Mouse (Mus musculus) embryo, embryonic 11 days (tissue): ENCODE data around the gene Nde1.

ENCODE experiments used
- DNase-seq: peaks from one replicate; pipeline ENCODE4 v3.0.0-alpha.2; 2015

Gene Nde1

GRCm38 (mm10) chr16:14163731-14164130 lies 656 bp downstream of the Nde1 start:
- peak; percentile 16 for DNase-seq

- DNase-seq, result no peak
Observed at GRCm38 (mm10) chr16:14166490-14166889, 3.4 kb downstream of the Nde1 start.

GRCm38 (mm10) chr16:14169706-14170105 lies 6.6 kb downstream of the Nde1 start:
- no peak for DNase-seq

- no peak for DNase-seq
Observed at GRCm38 (mm10) chr16:14178041-14178440, 15.0 kb downstream of the Nde1 start.

GRCm38 (mm10) chr16:14180163-14180733 lies 17.2 kb downstream of the Nde1 start:
- no peak for DNase-seq

- DNase-seq, result no peak
Observed at GRCm38 (mm10) chr16:14182360-14182759, 19.3 kb downstream of the Nde1 start.

- no peak for DNase-seq
Observed at GRCm38 (mm10) chr16:14183856-14184255, 20.8 kb downstream of the Nde1 start.

GRCm38 (mm10) chr16:14185516-14185915 lies 22.4 kb downstream of the Nde1 start:
- DNase-seq, result no peak

- no peak for DNase-seq
Observed at GRCm38 (mm10) chr16:14194164-14194950, 31.3 kb downstream of the Nde1 start.

- peak; percentile 59 for DNase-seq
Observed at GRCm38 (mm10) chr16:14195427-14195826, 32.4 kb downstream of the Nde1 start.

- DNase-seq, result no peak
Observed at GRCm38 (mm10) chr16:14198798-14199197, 35.7 kb downstream of the Nde1 start.

- no peak for DNase-seq
Observed at GRCm38 (mm10) chr16:14215156-14215555, 52.1 kb downstream of the Nde1 start.

- peak; percentile 73 for DNase-seq
Observed at GRCm38 (mm10) chr16:14237100-14237723, 74.1 kb downstream of the Nde1 start.

- DNase-seq, result no peak
Observed at GRCm38 (mm10) chr16:14242059-14242458, 79.0 kb downstream of the Nde1 start.
